Mouse (Mus musculus): ENCODE data around the gene Zfp459. TPM values are rescaled to one million over a fixed set of nuclear protein-coding genes. Genes with fewer than 3 reads are reported as not detected.

Zfp459 gene
- total and polyA plus RNA-seq, 3 experiments = not detected

- TF ChIP-seq BHLHE40 (IDR thresholded peaks at IDR 0.05; ENCODE audit: borderline replicate concordance, low read depth, low read length) (peak; percentile 52; the same call in 1 of the 2 replicates), NELFE (IDR thresholded peaks at IDR 0.05; ENCODE audit: low read depth, low read length) (peak; percentile 87), ZC3H11A (IDR thresholded peaks at IDR 0.05; ENCODE audit: low read depth, low read length) (no peak), ELF1 (IDR thresholded peaks at IDR 0.05; ENCODE audit: low read depth, low read length) (peak; percentile 99), NRF1 (IDR thresholded peaks at IDR 0.05; ENCODE audit: insufficient read depth, low read depth, low read length, poor library complexity, severe bottlenecking) (no peak), MEF2A (IDR thresholded peaks at IDR 0.05; ENCODE audit: extremely low read depth, insufficient replicate concordance, low read depth, low read length, poor library complexity, severe bottlenecking) (no peak), ZNF384 (IDR thresholded peaks at IDR 0.05; ENCODE audit: low read depth, low read length) (no peak), POLR2AphosphoS2 (IDR thresholded peaks at IDR 0.05; ENCODE audit: low read length) (peak; percentile 65; the same call in 1 of the 2 replicates), RCOR1 (IDR thresholded peaks at IDR 0.05; ENCODE audit: low read depth, low read length) (peak; percentile 60), ETS1 (IDR thresholded peaks at IDR 0.05; ENCODE audit: low read depth, low read length) (peak; percentile 57; the same call in 1 of the 2 replicates), CHD2 (IDR thresholded peaks at IDR 0.05; ENCODE audit: low read length) (no peak), EP300 (IDR thresholded peaks at IDR 0.05; ENCODE audit: low read depth in 1 of 2, low read length in 2 of 2) (no peak), MYB (IDR thresholded peaks at IDR 0.05; ENCODE audit: low read depth, low read length) (peak; percentile 25; the same call in 1 of the 2 replicates), USF2 (IDR thresholded peaks at IDR 0.05; ENCODE audit: borderline replicate concordance in 1 of 2, insufficient read depth in 1 of 2, low read depth in 1 of 2, low read length in 2 of 2) (no peak), RAD21 (IDR thresholded peaks at IDR 0.05; ENCODE audit: low read depth, low read length) (no peak; the same call in 1 of the 2 replicates), SMC3 (IDR thresholded peaks at IDR 0.05; ENCODE audit: low read depth, low read length) (no peak), POLR2A (IDR thresholded peaks at IDR 0.05; ENCODE audit: control insufficient read depth in 1 of 2, insufficient read depth in 1 of 2, low read depth in 1 of 2, low read length in 2 of 2, poor library complexity in 1 of 2) (peak; percentile 43 to 82; a peak in 3 of 4 replicates), TCF12 (IDR thresholded peaks at IDR 0.05; ENCODE audit: low read depth, low read length) (peak; percentile 48; the same call in 1 of the 2 replicates), SIN3A (IDR thresholded peaks at IDR 0.05; ENCODE audit: low read length) (peak; percentile 96), MXI1 (IDR thresholded peaks at IDR 0.05; ENCODE audit: low read depth, low read length) (peak; percentile 65), MAZ (IDR thresholded peaks at IDR 0.05; ENCODE audit: low read depth, low read length) (no peak), MAFK (IDR thresholded peaks at IDR 0.05; ENCODE audit: borderline replicate concordance, low read depth, low read length) (no peak)
Observed at GRCm38 (mm10) chr13:67360131-67360744, 61.0 kb downstream of the Zfp459 start, which contains the start of the genes Gm28044 and Zfp953 (continued).

Other genes with a start within 250 kb of the Zfp459 start
- 0.12 TPM in 1 of 2 replicates, not detected in the other for gene Rsl1, start 248.2 kb downstream of the Zfp459 start, total RNA-seq (2012; rRNA removed)
- gene Rsl1, start 248.2 kb downstream of the Zfp459 start, polyA plus RNA-seq (2012; ENCODE audit: insufficient read depth in 1 of 2, insufficient read length in 2 of 2, low read depth in 1 of 2, low replicate concordance in 2 of 2, missing spikeins in 1 of 2) = not detected
- 0.29 and 0.46 TPM in 2 replicates for gene Zfp455, start 226.9 kb downstream of the Zfp459 start, total RNA-seq (2012; rRNA removed)
- gene Zfp455, start 226.9 kb downstream of the Zfp459 start, polyA plus RNA-seq (2012; ENCODE audit: insufficient read depth in 1 of 2, insufficient read length in 2 of 2, low read depth in 1 of 2, low replicate concordance in 2 of 2, missing spikeins in 1 of 2) = under 1 TPM in 1 of 2 experiments, not detected in 1; 0.38 TPM
- gene Zfp458, start 143.0 kb downstream of the Zfp459 start, total RNA-seq (2012; rRNA removed) = 1.4 and 1.6 TPM in 2 replicates
- 1 to 10 TPM in 1 of 2 experiments, not detected in 1; 1.3 TPM for gene Zfp458, start 143.0 kb downstream of the Zfp459 start, polyA plus RNA-seq (2012; ENCODE audit: insufficient read depth in 1 of 2, insufficient read length in 2 of 2, low read depth in 1 of 2, low replicate concordance in 2 of 2, missing spikeins in 1 of 2)
- 1.1 and 1.7 TPM in 2 replicates for gene Zfp457, start 114.9 kb downstream of the Zfp459 start, total RNA-seq (2012; rRNA removed)
- 1 to 10 TPM in 1 of 2 experiments, not detected in 1; 1.4 TPM for gene Zfp457, start 114.9 kb downstream of the Zfp459 start, polyA plus RNA-seq (2012; ENCODE audit: insufficient read depth in 1 of 2, insufficient read length in 2 of 2, low read depth in 1 of 2, low replicate concordance in 2 of 2, missing spikeins in 1 of 2)
- gene Zfp595, start 88.8 kb downstream of the Zfp459 start, total RNA-seq (2012; rRNA removed) = 3.2 and 3.9 TPM in 2 replicates
- 1 to 10 TPM in 1 of 2 experiments, not detected in 1; 2.6 TPM for gene Zfp595, start 88.8 kb downstream of the Zfp459 start, polyA plus RNA-seq (2012; ENCODE audit: insufficient read depth in 1 of 2, insufficient read length in 2 of 2, low read depth in 1 of 2, low replicate concordance in 2 of 2, missing spikeins in 1 of 2)
- gene Gm28044, start 60.9 kb downstream of the Zfp459 start, total RNA-seq (2012; rRNA removed) = 2.5 and 3.6 TPM in 2 replicates
- 1 to 10 TPM in 1 of 2 experiments, not detected in 1; 1.1 TPM for gene Gm28044, start 60.9 kb downstream of the Zfp459 start, polyA plus RNA-seq (2012; ENCODE audit: insufficient read depth in 1 of 2, insufficient read length in 2 of 2, low read depth in 1 of 2, low replicate concordance in 2 of 2, missing spikeins in 1 of 2)
- gene Zfp953, start 60.8 kb downstream of the Zfp459 start, total RNA-seq (2012; rRNA removed) = 0.75 and 0.81 TPM in 2 replicates
- gene Zfp953, start 60.8 kb downstream of the Zfp459 start, polyA plus RNA-seq (2012; ENCODE audit: insufficient read depth in 1 of 2, insufficient read length in 2 of 2, low read depth in 1 of 2, low replicate concordance in 2 of 2, missing spikeins in 1 of 2) = under 1 TPM in 1 of 2 experiments, not detected in 1; 0.84 TPM
- 0.23 and 0.65 TPM in 2 replicates for gene Gm28041, start 45.7 kb downstream of the Zfp459 start, total RNA-seq (2012; rRNA removed)
- gene Gm28041, start 45.7 kb downstream of the Zfp459 start, polyA plus RNA-seq (2012; ENCODE audit: insufficient read depth in 1 of 2, insufficient read length in 2 of 2, low read depth in 1 of 2, low replicate concordance in 2 of 2, missing spikeins in 1 of 2) = under 1 TPM in 1 of 2 experiments, not detected in 1; 0.18 TPM
- gene Zfp456, start 45.6 kb downstream of the Zfp459 start, total RNA-seq (2012; rRNA removed) = 0.26 and 0.35 TPM in 2 replicates
- gene Zfp456, start 45.6 kb downstream of the Zfp459 start, polyA plus RNA-seq (2012; ENCODE audit: insufficient read depth in 1 of 2, insufficient read length in 2 of 2, low read depth in 1 of 2, low replicate concordance in 2 of 2, missing spikeins in 1 of 2) = under 1 TPM in 1 of 2 experiments, not detected in 1; 0.43 TPM
- gene Zfp429, start 21.6 kb downstream of the Zfp459 start, total RNA-seq (2012; rRNA removed) = 1.0 and 1.1 TPM in 2 replicates
- under 1 TPM in 1 of 2 experiments, not detected in 1; 0.67 TPM for gene Zfp429, start 21.6 kb downstream of the Zfp459 start, polyA plus RNA-seq (2012; ENCODE audit: insufficient read depth in 1 of 2, insufficient read length in 2 of 2, low read depth in 1 of 2, low replicate concordance in 2 of 2, missing spikeins in 1 of 2)
- gene Zfp874a, start 30.2 kb upstream of the Zfp459 start, total RNA-seq (2012; rRNA removed) = 4.8 and 6.1 TPM in 2 replicates
- 1 to 10 TPM in 1 of 2 experiments, not detected in 1; 4.1 TPM for gene Zfp874a, start 30.2 kb upstream of the Zfp459 start, polyA plus RNA-seq (2012; ENCODE audit: insufficient read depth in 1 of 2, insufficient read length in 2 of 2, low read depth in 1 of 2, low replicate concordance in 2 of 2, missing spikeins in 1 of 2)
- gene Zfp874b, start 62.8 kb upstream of the Zfp459 start, total RNA-seq (2012; rRNA removed) = 4.4 and 4.9 TPM in 2 replicates
- 1 to 10 TPM in 1 of 2 experiments, not detected in 1; 3.5 TPM for gene Zfp874b, start 62.8 kb upstream of the Zfp459 start, polyA plus RNA-seq (2012; ENCODE audit: insufficient read depth in 1 of 2, insufficient read length in 2 of 2, low read depth in 1 of 2, low replicate concordance in 2 of 2, missing spikeins in 1 of 2)
- gene Zfp58, start 79.1 kb upstream of the Zfp459 start, total RNA-seq (2012; rRNA removed) = 3.5 and 4.8 TPM in 2 replicates
- gene Zfp58, start 79.1 kb upstream of the Zfp459 start, polyA plus RNA-seq (2012; ENCODE audit: insufficient read depth in 1 of 2, insufficient read length in 2 of 2, low read depth in 1 of 2, low replicate concordance in 2 of 2, missing spikeins in 1 of 2) = 1 to 10 TPM in 1 of 2 experiments, not detected in 1; 3.2 TPM
- gene Gm26965, start 104.7 kb upstream of the Zfp459 start, total RNA-seq (2012; rRNA removed) = not detected in 2 replicates
- not detected for gene Gm26965, start 104.7 kb upstream of the Zfp459 start, polyA plus RNA-seq (2012; ENCODE audit: insufficient read depth in 1 of 2, insufficient read length in 2 of 2, low read depth in 1 of 2, low replicate concordance in 2 of 2, missing spikeins in 1 of 2)
- gene Zfp87, start 104.8 kb upstream of the Zfp459 start, total RNA-seq (2012; rRNA removed) = 17.8 and 28.4 TPM in 2 replicates
- 10 to 100 TPM in 1 of 2 experiments, not detected in 1; 11.7 TPM for gene Zfp87, start 104.8 kb upstream of the Zfp459 start, polyA plus RNA-seq (2012; ENCODE audit: insufficient read depth in 1 of 2, insufficient read length in 2 of 2, low read depth in 1 of 2, low replicate concordance in 2 of 2, missing spikeins in 1 of 2)
- gene Zfp748, start 132.4 kb upstream of the Zfp459 start, total RNA-seq (2012; rRNA removed) = 4.3 and 4.9 TPM in 2 replicates
- 1 to 10 TPM in 1 of 2 experiments, not detected in 1; 4.0 TPM for gene Zfp748, start 132.4 kb upstream of the Zfp459 start, polyA plus RNA-seq (2012; ENCODE audit: insufficient read depth in 1 of 2, insufficient read length in 2 of 2, low read depth in 1 of 2, low replicate concordance in 2 of 2, missing spikeins in 1 of 2)
- 6.0 and 7.0 TPM in 2 replicates for gene Zfp729b, start 188.3 kb upstream of the Zfp459 start, total RNA-seq (2012; rRNA removed)
- 1 to 10 TPM in 1 of 2 experiments, not detected in 1; 5.0 TPM for gene Zfp729b, start 188.3 kb upstream of the Zfp459 start, polyA plus RNA-seq (2012; ENCODE audit: insufficient read depth in 1 of 2, insufficient read length in 2 of 2, low read depth in 1 of 2, low replicate concordance in 2 of 2, missing spikeins in 1 of 2)
- gene Gm49345, start 216.4 kb upstream of the Zfp459 start, total RNA-seq (2012; rRNA removed) = 1.6 and 1.7 TPM in 2 replicates
- under 1 TPM in 1 of 2 experiments, not detected in 1; 0.54 TPM for gene Gm49345, start 216.4 kb upstream of the Zfp459 start, polyA plus RNA-seq (2012; ENCODE audit: insufficient read depth in 1 of 2, insufficient read length in 2 of 2, low read depth in 1 of 2, low replicate concordance in 2 of 2, missing spikeins in 1 of 2)
- gene Zfp729a, start 216.4 kb upstream of the Zfp459 start, total RNA-seq (2012; rRNA removed) = 1.9 and 2.7 TPM in 2 replicates
- gene Zfp729a, start 216.4 kb upstream of the Zfp459 start, polyA plus RNA-seq (2012; ENCODE audit: insufficient read depth in 1 of 2, insufficient read length in 2 of 2, low read depth in 1 of 2, low replicate concordance in 2 of 2, missing spikeins in 1 of 2) = 1 to 10 TPM in 1 of 2 experiments, not detected in 1; 2.6 TPM